Mouse (Mus musculus): Measurements from ENCODE around the gene Ern1. TPM values are rescaled to one million over a fixed set of nuclear protein-coding genes. Genes with fewer than 3 reads are reported as not detected.

Gene Ern1
- polyA plus RNA-seq, 1 experiment from 2014 or later = 3.8 TPM

- Histone ChIP-seq H3K36me3 (replicated peaks; ENCODE audit: control insufficient read depth, insufficient read depth, low read depth, low read length) (no peaks in the 10 kb centered on the region), H3K4me2 (ENCODE audit: low read depth, low read length) (no peak overlapping the region), H3K4me3 (ENCODE audit: low read depth, low read length) (no peak overlapping the region), H3K9me3 (replicated peaks; ENCODE audit: control insufficient read depth, low read length) (no peaks in the 10 kb centered on the region), H3K27me3 (ENCODE audit: control insufficient read depth, insufficient read depth, low read length) (no peaks in the 10 kb centered on the region), H3K4me1 (ENCODE audit: control insufficient read depth, insufficient read depth, low read length) (peaks cover 2% of the 10 kb centered on the region; the same call in 1 of the 2 replicates), H3K27ac (replicated peaks; ENCODE audit: low read depth, low read length) (no peak overlapping the region), H3K9ac (replicated peaks; ENCODE audit: low read length) (peak overlapping the region; percentile 37)
- ATAC-seq (replicated peaks; ENCODE audit: insufficient number of reproducible peaks, low FRiP score, low TSS enrichment, low read depth) = no peak
- 32% methylated on average over 11 of the region's 11 CpGs for WGBS
- no peak for DNase-seq (ENCODE audit: low spot score)
Measured at GRCm38 (mm10) chr11:106373998-106374397, 113.7 kb downstream of the Ern1 start.

DNA sequence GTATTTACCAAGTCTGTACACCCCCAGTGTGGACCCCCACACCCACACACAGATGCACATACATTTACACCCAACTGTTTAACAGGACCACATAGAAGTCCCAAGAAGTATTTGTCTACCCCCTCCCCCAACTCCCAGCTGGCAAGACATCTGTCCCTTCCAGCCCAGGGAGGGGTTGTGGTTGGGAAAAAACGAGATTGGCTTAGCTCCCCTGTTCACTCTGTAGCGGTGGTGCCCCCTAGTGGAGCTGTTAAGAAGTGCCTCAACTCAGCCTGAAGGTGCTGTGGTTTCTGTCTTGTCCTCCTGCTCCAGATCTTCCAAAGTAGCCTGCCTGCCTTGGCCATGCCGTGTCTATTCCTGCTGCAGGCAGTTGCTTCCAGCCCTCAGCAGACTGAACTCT is 121.3 kb downstream of the Ern1 start:
- Histone ChIP-seq H3K27ac (replicated peaks; ENCODE audit: low read depth, low read length) (no peak overlapping the region), H3K9me3 (replicated peaks; ENCODE audit: control insufficient read depth, low read length) (no peaks in the 10 kb centered on the region), H3K36me3 (replicated peaks; ENCODE audit: control insufficient read depth, insufficient read depth, low read depth, low read length) (no peaks in the 10 kb centered on the region), H3K27me3 (ENCODE audit: control insufficient read depth, insufficient read depth, low read length) (no peaks in the 10 kb centered on the region), H3K4me2 (ENCODE audit: low read depth, low read length) (no peak overlapping the region), H3K9ac (replicated peaks; ENCODE audit: low read length) (no peak overlapping the region), H3K4me1 (ENCODE audit: control insufficient read depth, insufficient read depth, low read length) (no peaks in the 10 kb centered on the region), H3K4me3 (ENCODE audit: low read depth, low read length) (no peak overlapping the region)
- 0 out of 2 replicates have a peak, but pooled peaks have one; percentile 39 for ATAC-seq (replicated peaks; ENCODE audit: insufficient number of reproducible peaks, low FRiP score, low TSS enrichment, low read depth)
- DNase-seq (ENCODE audit: low spot score) = peak; percentile 81
- 18% methylated on average over 3 of the region's 3 CpGs for WGBS

DNA sequence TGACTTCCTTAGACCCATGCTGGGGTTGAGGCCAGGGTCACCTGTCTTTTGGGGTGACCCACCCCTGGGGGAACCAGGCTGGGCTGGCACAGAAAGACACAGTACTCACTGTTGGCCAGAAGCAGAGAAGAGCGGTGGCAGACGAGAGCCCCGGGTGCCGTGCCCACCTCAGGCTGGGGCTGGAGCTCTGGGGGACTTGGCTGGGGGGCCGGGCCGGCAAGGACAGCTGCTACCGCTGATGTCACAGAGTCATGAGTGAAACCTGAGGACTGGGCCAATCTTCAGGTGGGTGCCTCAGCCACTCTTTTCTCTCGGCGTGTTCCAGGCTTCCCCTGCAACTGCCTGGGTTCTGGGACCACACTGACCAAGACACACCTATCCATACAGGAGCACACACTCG is 122.3 kb downstream of the Ern1 start, which contains the start of gene Prr29:
TSS of gene Prr29 (plus strand) at position 107 of the 400 bp plus-strand sequence.
- WGBS = 53% methylated on average over 10 of the region's 10 CpGs

GRCm38 (mm10) chr11:106364712-106365111 is 122.9 kb downstream of the Ern1 start:
- Histone ChIP-seq H3K4me3 (ENCODE audit: low read depth, low read length) (no peak overlapping the region), H3K9ac (replicated peaks; ENCODE audit: low read length) (no peak overlapping the region), H3K27me3 (ENCODE audit: control insufficient read depth, insufficient read depth, low read length) (no peaks in the 10 kb centered on the region), H3K4me1 (ENCODE audit: control insufficient read depth, insufficient read depth, low read length) (no peaks in the 10 kb centered on the region), H3K9me3 (replicated peaks; ENCODE audit: control insufficient read depth, low read length) (no peaks in the 10 kb centered on the region), H3K27ac (replicated peaks; ENCODE audit: low read depth, low read length) (no peak overlapping the region), H3K36me3 (replicated peaks; ENCODE audit: control insufficient read depth, insufficient read depth, low read depth, low read length) (no peaks in the 10 kb centered on the region), H3K4me2 (ENCODE audit: low read depth, low read length) (no peak overlapping the region)
- ATAC-seq (replicated peaks; ENCODE audit: insufficient number of reproducible peaks, low FRiP score, low TSS enrichment, low read depth) (no peak), DNase-seq (ENCODE audit: low spot score) (no peak)
- WGBS = 10% methylated on average over 11 of the region's 11 CpGs

More for the DNA sequence above, 122.3 kb downstream of the Ern1 start, which contains the start of gene Prr29:
- Histone ChIP-seq H3K4me3 (ENCODE audit: low read depth, low read length) (no peak within 1 kb of the TSS), H3K27ac (replicated peaks; ENCODE audit: low read depth, low read length) (no peak within 1 kb of the TSS), H3K9me3 (replicated peaks; ENCODE audit: control insufficient read depth, low read length) (no peaks in the 10 kb centered on the region), H3K27me3 (ENCODE audit: control insufficient read depth, insufficient read depth, low read length) (no peaks in the 10 kb centered on the region), H3K36me3 (replicated peaks; ENCODE audit: control insufficient read depth, insufficient read depth, low read depth, low read length) (no peaks in the 10 kb centered on the region), H3K4me1 (ENCODE audit: control insufficient read depth, insufficient read depth, low read length) (no peaks in the 10 kb centered on the region), H3K4me2 (ENCODE audit: low read depth, low read length) (no peak within 1 kb of the TSS), H3K9ac (replicated peaks; ENCODE audit: low read length) (no peak within 1 kb of the TSS; the same call in 1 of the 2 replicates)
- DNase-seq (ENCODE audit: low spot score) (no peak), ATAC-seq (replicated peaks; ENCODE audit: insufficient number of reproducible peaks, low FRiP score, low TSS enrichment, low read depth) (no peak)

GRCm38 (mm10) chr11:106359350-106359749 is 128.3 kb downstream of the Ern1 start:
- ATAC-seq (replicated peaks; ENCODE audit: insufficient number of reproducible peaks, low FRiP score, low TSS enrichment, low read depth) (no peak), DNase-seq (ENCODE audit: low spot score) (peak; percentile 62)
- H3K36me3 ChIP-seq (replicated peaks; ENCODE audit: control insufficient read depth, insufficient read depth, low read depth, low read length) = no peaks in the 10 kb centered on the region
- no peak overlapping the region for H3K4me2 ChIP-seq (ENCODE audit: low read depth, low read length)
- no peaks in the 10 kb centered on the region for H3K9me3 ChIP-seq (replicated peaks; ENCODE audit: control insufficient read depth, low read length)
- no peak overlapping the region for H3K9ac ChIP-seq (replicated peaks; ENCODE audit: low read length)
- WGBS = 17% methylated on average over 5 of the region's 5 CpGs
- H3K27me3 ChIP-seq (ENCODE audit: control insufficient read depth, insufficient read depth, low read length) = no peaks in the 10 kb centered on the region
- H3K4me1 ChIP-seq (ENCODE audit: control insufficient read depth, insufficient read depth, low read length) = no peaks in the 10 kb centered on the region
- no peak overlapping the region for H3K4me3 ChIP-seq (ENCODE audit: low read depth, low read length)
- H3K27ac ChIP-seq (replicated peaks; ENCODE audit: low read depth, low read length) = no peak overlapping the region

GRCm38 (mm10) chr11:106355382-106356128 is 132.1 kb downstream of the Ern1 start:
- no peaks in the 10 kb centered on the region for H3K36me3 ChIP-seq (replicated peaks; ENCODE audit: control insufficient read depth, insufficient read depth, low read depth, low read length)
- no peaks in the 10 kb centered on the region for H3K4me1 ChIP-seq (ENCODE audit: control insufficient read depth, insufficient read depth, low read length)
- H3K27ac ChIP-seq (replicated peaks; ENCODE audit: low read depth, low read length) = no peak overlapping the region
- ATAC-seq (replicated peaks; ENCODE audit: insufficient number of reproducible peaks, low FRiP score, low TSS enrichment, low read depth) (no peak), DNase-seq (ENCODE audit: low spot score) (no peak)
- H3K4me2 ChIP-seq (ENCODE audit: low read depth, low read length) = no peak overlapping the region
- no peaks in the 10 kb centered on the region for H3K9me3 ChIP-seq (replicated peaks; ENCODE audit: control insufficient read depth, low read length)
- WGBS = 60% methylated on average over 19 of the region's 19 CpGs
- H3K9ac ChIP-seq (replicated peaks; ENCODE audit: low read length) = no peak overlapping the region
- no peaks in the 10 kb centered on the region for H3K27me3 ChIP-seq (ENCODE audit: control insufficient read depth, insufficient read depth, low read length)
- H3K4me3 ChIP-seq (ENCODE audit: low read depth, low read length) = no peak overlapping the region

DNA sequence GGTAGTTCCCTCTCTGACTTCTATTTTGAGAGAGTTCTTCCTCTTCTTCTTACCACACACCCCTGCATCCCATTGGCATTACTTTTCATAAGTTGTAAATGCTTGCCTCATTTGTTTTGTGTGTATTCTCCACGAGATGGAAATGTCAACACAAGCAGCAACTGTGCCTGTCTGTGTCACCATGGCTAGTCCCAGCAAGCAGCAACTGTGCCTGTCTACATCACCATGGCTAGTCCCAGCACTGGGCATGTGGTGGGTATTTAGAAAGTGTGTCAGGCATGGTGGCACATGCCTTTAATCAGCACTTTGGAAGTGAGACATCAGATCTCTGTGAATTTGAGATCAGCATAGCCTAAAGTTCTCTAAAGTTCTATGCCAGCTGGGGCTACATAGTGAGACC is 133.5 kb downstream of the Ern1 start:
- ATAC-seq (replicated peaks; ENCODE audit: insufficient number of reproducible peaks, low FRiP score, low TSS enrichment, low read depth) = no peak

GRCm38 (mm10) chr11:106353188-106353587 is 134.5 kb downstream of the Ern1 start, which contains the start of gene Scn4a:
Gene Scn4a (minus strand): TSS chr11:106353288.
- H3K27me3 ChIP-seq (ENCODE audit: control insufficient read depth, insufficient read depth, low read length) = no peaks in the 10 kb centered on the region
- no peaks in the 10 kb centered on the region for H3K36me3 ChIP-seq (replicated peaks; ENCODE audit: control insufficient read depth, insufficient read depth, low read depth, low read length)
- H3K9ac ChIP-seq (replicated peaks; ENCODE audit: low read length) = no peak within 1 kb of the TSS
- no peak within 1 kb of the TSS for H3K4me2 ChIP-seq (ENCODE audit: low read depth, low read length)
- H3K9me3 ChIP-seq (replicated peaks; ENCODE audit: control insufficient read depth, low read length) = no peaks in the 10 kb centered on the region
- no peaks in the 10 kb centered on the region for H3K4me1 ChIP-seq (ENCODE audit: control insufficient read depth, insufficient read depth, low read length)
- H3K4me3 ChIP-seq (ENCODE audit: low read depth, low read length) = no peak within 1 kb of the TSS
- H3K27ac ChIP-seq (replicated peaks; ENCODE audit: low read depth, low read length) = no peak within 1 kb of the TSS
- WGBS = 85% methylated on average over 12 of the region's 12 CpGs
- ATAC-seq (replicated peaks; ENCODE audit: insufficient number of reproducible peaks, low FRiP score, low TSS enrichment, low read depth) (no peak), DNase-seq (ENCODE audit: low spot score) (no peak)

More for the DNA sequence above, 133.5 kb downstream of the Ern1 start:
- Histone ChIP-seq H3K4me3 (ENCODE audit: low read depth, low read length) (no peak overlapping the region), H3K36me3 (replicated peaks; ENCODE audit: control insufficient read depth, insufficient read depth, low read depth, low read length) (no peaks in the 10 kb centered on the region), H3K27me3 (ENCODE audit: control insufficient read depth, insufficient read depth, low read length) (no peaks in the 10 kb centered on the region), H3K4me2 (ENCODE audit: low read depth, low read length) (no peak overlapping the region), H3K9ac (replicated peaks; ENCODE audit: low read length) (no peak overlapping the region), H3K9me3 (replicated peaks; ENCODE audit: control insufficient read depth, low read length) (no peaks in the 10 kb centered on the region), H3K4me1 (ENCODE audit: control insufficient read depth, insufficient read depth, low read length) (no peaks in the 10 kb centered on the region), H3K27ac (replicated peaks; ENCODE audit: low read depth, low read length) (no peak overlapping the region)
- DNase-seq (ENCODE audit: low spot score) = no peak
- 72% methylated on average over 1 of the region's 1 CpGs for WGBS

Measured in embryonic facial prominence, embryonic 11.5 days (tissue).